Mouse (Mus musculus): ENCODE measurements around the gene Magt1.
"Not testable (repeated sequence)": the region's sequence is repeated elsewhere in the genome, so short reads cannot be mapped to it uniquely, and the experiment has no call there.

The Magt1 gene

DNA sequence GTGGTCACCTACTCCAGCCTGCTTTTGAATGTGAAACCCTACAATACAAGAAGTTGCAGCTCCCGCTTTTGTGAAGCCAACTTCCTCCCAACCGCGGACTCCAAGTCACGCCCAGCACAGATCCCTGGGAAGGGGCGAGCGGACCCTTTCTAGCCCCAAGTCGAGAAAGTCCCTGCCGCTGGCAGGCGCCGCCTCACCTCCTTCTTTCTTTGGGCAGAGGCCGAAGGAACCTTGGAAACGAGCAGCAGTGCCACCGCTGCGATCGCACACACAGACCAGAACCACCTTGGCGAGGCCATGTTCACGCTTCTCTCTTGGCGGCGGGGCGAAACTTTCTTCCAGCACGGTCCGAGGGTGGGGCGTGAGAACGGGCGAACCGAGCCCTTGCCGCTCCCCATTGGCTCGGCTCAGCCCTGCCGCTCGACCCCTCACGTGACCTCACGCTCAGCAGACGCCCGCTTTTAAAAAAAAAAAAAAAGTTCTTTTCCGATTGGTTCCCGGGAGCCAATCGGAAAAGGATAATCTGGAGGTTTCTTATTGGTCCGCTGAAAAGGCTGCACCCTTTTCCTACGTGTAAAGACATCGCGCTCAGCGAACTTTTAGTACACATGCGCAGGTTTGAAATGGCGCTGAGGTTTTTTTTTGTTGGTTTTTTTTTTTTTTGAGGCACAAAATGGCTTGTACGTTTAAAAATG is at the start of gene Magt1:
Gene Magt1 (minus strand): TSS at position 442 of the 695 bp plus-strand sequence.
- DNase-seq, result peak; percentile 91

DNA sequence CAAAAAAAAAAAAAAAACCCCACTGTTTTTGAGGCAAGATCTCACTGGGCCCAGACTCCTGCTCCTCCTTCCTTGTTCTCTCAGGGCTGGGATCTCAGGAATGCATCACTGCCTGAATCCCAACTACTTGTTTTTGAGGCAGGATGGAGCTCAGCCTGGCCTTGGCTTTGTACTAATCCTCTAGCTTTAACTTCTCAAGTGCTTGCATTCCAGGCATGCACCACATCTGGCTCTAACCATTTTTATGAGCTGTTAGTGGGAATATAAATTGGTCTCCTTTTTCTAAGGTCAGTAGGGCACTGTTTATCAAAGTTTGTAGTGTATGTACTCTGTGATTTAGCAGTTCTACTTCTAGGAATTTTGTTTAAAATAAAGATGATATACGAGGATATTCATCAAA is 36.5 kb upstream of the Magt1 start:
- peak; percentile 34 for DNase-seq

DNA sequence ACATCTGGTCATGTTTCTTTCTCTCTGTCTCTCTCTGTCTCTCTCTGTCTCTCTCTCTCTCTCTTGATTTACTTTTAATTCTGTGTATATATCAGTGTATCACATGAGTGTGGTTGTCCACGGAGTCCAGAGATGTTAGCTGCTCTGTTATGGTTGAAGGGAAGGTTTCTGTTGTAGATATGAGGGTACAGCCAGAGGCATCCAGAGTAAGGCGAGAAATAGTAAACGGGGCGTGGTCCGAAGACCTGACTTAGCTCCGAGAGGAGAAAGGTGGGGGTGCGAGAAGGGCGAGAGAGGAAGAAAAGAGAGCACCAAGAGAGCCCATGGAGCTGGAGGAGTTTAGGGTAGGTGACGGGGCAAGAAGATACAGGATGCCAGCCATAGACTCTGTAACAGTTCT is 34.2 kb upstream of the Magt1 start:
- no peak for DNase-seq

DNA sequence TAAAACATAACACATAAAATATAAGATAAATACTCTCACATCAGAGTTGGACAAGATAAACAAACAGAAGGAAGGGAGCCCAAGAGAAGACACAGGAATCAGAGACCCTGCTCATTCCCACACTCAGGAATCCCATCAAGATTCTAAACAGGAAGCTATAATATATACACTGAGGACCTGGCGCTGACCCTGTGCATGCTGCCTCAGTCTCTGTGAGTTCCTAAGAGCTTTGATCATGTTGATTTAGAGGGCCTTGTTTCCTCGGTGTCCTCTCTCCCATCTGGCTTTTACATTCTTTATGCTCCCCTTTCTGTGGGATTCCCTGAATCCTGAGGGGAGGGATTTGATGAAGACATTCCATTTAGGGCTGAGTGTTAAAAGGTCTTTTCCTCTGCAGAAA is 33.7 kb upstream of the Magt1 start:
- peak; percentile 51 for DNase-seq

DNA sequence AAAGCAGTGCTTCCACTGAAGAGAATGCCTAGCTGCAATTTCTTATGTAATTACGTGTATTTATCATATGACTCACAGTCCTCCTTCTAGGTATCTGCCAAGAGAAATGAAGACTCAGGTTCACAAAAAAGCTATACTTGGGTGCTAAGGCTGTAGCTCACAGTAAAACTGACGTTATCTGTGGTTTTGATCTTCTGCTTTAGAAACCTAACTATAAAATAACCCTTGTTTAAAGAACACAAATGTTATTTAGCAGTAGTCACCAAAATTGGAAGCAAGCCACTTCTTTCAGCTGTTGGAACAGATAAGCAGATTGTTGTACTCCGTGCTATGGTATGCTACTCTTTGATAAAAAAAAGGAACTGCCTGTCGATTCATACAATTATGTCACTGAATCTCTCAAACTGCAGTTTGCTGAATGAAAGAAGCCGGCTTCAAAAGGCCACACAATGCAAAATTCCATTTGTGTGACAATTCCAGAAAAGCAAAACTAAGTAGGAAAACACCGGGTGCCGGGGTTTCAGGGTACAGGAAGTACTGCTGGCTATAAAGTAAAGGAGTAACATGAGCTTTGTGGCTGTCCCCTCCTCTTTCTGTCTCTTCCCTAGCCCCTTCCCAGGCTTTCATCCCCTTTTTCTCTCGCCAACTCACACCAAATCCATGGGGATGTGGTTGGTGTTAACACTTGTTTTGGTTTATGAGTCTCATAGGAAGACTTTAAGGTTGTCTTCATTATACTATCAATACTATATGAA is 32.3 kb upstream of the Magt1 start:
- no peak for DNase-seq

DNA sequence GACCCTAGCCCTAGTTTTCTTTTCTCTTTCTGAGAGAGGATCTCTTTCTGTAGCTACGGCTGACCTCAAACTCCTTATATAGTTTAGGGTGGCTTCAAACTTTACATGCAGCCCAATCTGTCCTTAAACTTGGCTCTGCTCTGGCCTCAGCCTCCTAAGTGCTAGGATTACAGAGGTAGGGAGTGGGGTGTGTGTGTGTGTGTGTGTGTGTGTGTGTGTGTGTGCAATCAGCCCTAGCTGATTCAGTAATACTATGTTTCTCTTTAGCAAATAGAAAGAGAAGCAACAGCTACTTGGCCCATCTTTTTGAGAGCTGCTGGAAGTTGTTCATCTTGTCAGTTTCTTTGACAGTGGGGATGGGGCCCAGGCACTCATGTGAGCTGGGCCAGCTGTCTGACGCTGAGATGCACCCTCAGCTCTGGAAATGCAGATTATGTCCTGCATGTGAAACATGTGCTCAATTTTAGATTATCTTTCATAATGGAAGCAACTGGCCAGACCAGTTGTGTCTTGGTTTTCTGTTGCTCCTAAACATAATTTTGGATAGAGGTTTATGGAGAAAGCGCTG is 25.6 kb upstream of the Magt1 start:
- no peak for DNase-seq

DNA sequence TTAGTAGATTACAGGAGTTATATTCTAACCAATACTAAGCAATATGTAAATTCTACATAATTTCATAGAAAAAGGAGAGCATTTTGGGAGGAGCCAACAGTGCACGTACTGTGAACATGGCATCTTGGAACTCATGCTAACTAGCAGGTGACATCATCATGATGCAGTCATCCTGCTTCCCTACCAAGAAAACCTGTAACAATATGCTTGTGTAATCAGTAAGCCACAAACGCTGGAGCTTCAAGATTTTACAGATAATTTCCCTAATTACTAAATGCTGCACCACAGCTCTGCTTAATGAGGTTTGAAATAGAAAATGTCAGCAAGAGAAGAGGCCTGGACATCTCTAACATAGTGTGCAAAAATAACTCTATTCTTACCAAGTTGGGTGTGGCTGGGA is 24.0 kb upstream of the Magt1 start:
- DNase-seq, result no peak

DNA sequence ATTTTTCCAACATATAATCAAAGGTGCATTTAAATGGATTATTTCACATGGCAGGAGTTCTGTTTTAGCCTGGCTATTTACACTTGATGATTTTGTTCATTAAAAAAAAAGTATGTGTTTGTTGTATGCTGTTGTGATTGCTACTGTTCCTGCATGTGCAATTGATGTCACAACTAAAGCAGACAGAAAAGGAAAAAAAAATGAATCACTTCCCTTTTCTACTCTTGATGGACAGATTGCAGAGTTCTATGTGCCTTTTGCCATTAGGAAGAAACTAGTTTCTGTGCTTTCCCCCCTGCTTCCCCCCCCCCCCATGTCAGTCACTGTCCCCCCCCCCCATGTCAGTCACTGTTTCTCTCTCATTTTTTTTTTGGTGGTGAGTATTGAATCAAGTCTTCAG is 19.4 kb upstream of the Magt1 start:
- DNase-seq, result no peak

DNA sequence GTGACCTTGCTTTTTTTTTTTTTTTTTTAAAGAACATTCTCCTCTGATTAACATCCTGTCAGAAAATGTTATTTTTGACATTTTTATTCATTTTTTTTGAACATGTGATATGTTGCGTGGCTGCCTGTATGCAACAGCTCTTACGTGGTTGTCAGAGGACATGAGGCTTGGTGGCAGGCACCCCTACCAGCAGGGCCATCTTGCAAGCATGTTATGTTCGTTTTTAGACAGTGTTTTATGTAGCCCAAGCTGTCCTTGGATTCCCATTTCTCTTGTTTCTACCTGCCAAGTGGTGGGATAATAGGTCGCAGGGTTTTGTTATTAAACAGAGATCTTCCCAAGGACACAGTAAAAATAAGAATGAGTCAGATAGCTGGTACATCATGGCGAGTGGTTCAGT is 18.5 kb upstream of the Magt1 start:
- no peak for DNase-seq

DNA sequence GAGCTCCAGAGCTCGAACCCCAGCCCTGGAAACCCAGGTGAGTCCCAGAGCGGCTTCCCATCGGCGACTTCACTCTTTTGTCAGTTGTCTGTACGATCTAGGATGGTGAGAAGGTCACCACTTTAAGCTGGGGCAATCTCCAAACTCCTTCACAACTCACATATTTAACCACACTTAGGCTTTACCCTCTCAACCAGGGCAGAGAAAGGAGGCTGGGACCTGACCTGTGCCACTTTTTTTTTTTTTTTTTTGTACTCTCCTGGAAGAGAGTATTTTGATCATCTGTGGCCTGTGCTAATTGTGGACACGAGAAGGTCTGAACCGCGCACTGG is 15.6 kb upstream of the Magt1 start:
- no peak for DNase-seq

DNA sequence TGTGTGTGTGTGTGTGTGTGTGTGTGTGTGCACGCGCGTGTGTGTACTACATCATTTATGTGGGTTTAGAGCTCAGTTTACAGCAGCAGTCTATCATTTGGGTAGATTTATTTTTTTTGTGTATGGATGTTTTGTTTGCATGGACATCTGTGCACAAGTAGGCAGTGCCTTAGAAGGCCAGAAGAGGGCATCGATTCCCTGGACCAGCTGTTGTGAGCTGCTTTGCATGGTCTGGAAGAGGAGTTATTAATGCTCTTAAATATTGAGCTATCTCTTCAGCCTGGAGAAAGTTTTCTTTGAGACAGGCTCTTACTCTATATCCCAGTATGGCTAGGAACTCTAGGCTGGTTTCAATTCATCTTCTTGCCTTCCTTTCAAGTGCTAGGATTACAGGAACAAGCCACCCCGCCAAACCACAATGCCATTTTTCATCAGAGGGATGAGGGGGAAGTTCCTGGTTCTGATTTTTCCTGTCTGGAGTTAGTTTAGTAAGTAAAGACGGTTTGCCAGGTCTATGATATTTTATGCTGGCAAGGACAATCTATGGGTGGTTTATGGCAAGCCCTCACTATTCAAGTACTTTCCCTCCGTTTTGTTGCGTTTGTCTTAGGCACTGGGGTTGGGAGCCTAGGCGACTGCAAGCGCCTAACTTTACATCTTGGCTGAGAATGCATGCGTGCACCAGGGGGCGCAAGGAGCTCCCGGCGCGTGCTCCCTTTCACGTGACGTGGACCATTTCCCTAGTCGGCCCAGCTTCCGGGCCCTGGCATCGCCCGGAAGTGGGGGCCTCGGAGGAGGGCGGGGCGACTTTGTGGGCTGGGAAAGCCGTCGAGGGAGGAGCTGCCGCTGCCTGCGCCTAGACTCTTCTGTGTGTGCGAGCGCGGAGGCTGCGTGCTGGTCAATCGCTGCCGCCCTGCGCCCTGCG is 15.0 kb upstream of the Magt1 start, which contains the start of gene Atp7a:
Gene Atp7a (plus strand): TSS at position 859 of the 925 bp plus-strand sequence.
- peak; percentile 94 for DNase-seq

DNA sequence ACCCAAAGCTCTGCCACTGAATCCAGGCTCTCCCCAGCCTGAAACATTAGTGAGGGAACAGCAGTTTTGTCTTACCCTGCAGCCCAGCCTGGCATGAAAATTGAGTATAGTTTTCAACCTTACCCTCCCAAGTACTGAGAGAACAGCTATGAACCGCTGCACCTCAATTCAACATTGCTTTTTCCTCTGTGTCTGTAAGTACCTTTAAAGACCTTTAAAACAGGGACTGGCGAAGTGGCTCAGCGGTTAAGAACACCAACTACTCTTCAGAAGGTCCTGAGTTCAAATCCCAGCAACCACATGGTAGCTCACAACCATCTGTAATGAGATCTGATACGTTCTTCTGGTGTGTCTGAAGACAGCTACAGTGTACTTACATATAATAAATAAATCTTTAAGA is 5.8 kb upstream of the Magt1 start:
- no peak for DNase-seq

DNA sequence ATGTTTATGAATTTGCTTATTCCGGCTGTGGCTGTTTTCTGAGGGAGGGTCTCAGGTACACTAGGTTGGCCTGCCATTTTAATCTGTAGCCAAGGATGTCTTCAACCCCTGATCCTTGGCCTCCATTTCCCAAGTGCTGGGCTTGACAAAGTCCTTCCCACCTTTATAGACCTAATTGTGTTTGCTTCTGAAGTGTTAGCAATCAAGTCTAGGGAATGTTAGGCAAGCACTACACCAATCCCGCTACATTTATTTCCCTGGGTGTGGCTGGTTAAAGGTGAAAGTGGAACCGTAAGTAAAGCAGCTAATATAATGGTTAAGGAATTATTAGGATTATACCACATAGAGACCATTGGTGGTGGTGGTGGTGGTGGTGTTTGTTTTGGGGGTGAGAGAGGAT is 5.4 kb upstream of the Magt1 start:
- no peak for DNase-seq

DNA sequence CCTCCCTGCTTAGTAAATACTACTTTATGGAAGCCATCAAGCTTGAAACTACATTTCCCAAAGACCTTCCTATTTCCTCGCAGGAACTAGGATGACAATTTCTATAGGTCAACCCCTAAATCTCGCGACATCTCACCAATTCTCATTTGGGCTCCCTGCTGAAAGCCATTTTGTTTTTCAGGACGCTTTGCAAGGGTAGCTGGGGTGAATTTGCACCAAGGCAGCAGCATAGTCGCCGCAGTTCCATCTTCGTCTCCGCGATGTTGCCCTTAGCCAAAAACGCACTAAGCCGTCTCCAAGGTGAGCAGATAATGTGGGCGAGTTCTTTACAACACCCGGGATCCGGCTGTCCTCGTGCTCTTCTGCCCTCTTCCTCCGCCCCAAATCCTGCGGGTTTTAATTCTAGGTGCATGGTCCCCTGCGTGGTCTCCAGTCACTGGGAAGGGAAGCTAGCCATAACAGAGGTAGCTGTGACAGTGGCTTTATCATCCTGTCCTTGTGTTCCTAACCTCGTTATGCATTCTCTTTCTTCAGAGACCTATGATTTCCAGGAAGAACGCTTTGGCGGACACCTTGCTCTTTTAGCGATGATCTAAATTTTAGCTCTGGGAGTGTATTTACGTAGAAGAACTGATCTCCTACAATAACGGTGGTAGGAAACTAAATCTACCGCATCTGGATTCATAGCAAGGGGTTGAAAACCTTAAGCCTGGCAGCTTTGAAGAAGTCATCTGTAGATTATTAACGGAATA is 4.0 kb upstream of the Magt1 start, which contains the start of gene Cox7b:
Gene Cox7b (plus strand): TSS at position 130 of the 752 bp plus-strand sequence.
- peak; percentile 92 for DNase-seq

DNA sequence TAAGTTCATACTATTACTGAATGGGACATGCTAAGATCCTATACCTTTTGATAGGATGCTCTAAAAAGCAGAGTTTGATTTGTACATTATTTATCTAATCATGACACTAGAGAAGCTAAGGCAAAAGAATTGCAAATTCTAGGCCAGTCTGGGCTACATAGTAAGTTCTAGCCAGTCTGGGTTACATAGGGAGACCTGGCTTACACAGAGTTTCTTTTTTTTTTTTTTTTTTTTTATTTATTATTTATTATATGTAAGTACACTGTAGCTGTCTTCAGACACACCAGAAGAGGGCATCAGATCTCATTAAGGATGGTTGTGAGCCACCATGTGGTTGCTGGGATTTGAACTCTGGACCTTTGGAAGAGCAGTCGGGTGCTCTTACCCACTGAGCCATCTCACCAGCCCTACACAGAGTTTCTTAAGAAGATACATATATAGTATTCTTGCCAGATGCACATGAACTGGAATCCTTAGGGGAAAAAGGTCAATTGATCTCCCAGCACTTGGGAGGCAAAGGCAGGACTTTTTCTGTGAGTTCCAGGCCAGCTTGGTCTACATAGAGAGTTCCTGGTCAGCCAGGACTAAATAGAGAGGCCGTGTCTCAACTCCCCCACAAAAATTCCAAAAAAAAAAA is 3.2 kb upstream of the Magt1 start:
- DNase-seq, result not testable (repeated sequence)

DNA sequence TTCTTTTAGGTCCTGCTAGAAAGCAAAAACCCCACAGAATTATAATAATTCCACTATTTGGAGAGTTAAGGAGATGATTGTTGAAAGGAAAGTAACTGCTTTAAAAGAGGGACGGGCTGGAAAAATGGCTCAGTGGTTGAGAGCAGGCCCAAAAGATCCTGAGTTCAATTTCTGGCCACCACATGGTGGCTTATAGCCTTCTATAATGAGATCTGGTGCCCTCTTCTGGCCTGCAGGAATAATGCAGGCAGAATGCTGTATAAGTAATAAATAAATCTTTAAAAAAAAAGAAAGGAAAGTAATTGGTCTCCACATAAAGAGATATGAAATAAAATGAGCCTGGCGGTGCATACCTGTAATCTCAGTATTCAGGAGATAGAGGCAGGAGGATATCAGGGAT is 1.5 kb upstream of the Magt1 start:
- DNase-seq, result peak; percentile 63

DNA sequence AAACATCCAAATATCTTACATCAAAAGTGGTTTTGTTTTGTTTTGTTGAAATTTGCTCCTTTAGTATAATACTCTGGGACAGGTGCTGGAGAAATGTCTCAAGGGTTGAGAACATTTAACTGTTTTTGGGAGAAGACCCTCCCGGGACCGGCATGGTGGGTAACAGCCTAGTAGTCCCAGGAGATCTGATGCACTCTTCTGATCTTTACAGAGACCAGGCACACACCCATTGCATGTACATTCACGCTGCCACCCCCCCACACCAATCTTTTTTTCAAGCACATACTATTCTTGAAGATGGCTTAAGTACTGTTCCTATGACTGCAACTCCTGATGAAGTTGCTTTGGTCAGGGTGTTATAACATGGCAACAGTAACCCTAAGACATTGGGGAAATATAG is 853 bp upstream of the Magt1 start:
- DNase-seq, result no peak

DNA sequence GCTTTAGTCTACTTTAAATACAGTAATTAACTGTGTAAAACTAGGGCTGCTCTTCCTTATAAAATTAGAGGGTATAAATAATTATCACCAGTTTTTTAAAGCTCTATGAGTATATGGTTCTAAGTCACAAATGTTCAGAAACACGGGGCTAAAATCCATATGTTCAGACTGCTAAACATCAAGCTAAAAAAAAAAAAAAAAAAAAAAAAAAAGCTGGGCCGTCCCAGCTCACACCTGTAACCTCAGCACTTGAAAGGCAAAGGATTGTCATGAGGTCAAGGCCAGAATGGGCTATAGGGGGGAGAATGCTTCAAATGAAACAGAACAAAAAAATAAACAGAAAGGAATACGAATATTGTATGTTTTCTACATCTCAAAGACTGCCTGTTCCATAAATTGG is 944 bp downstream of the Magt1 start:
- DNase-seq, result no peak

DNA sequence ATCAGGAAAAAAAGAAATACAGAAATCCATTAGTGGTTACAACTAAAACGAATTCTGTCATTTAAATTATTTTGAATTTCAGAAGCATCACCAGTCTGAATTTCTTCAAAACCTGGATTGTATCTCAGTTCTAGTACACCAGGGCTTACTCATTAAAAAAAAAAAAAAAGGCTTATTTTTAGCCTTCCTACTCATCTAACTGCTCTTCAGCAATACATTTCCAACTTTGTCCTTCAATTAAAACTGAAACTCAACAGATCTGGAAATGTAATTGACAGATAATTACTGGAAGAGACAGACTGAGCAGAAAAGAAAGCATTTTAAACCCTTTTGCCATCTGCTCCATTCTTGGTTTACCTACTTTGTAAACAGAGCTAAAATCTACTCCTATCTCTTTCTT is 10.1 kb downstream of the Magt1 start:
- DNase-seq, result no peak

DNA sequence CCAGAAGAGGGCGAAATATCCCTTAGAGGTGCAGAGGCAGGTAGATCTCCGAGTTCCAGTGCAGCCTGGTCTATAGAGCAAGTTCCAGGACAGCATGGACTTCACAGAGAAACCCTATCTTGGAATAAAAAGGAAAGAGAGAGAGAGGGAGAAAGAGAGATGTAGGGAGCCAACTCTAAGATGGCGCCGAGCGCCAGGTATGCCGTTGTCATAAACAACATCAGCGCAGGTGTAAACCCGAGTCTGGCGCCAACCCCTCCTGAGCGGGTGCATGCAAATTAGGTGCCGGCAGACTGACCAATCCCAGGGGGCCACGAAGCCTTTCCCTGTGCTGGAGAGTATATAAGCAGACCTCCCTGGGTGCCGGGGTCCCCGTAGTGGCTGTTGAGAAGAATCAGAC is 54.6 kb downstream of the Magt1 start:
- not testable (repeated sequence) for DNase-seq

DNA sequence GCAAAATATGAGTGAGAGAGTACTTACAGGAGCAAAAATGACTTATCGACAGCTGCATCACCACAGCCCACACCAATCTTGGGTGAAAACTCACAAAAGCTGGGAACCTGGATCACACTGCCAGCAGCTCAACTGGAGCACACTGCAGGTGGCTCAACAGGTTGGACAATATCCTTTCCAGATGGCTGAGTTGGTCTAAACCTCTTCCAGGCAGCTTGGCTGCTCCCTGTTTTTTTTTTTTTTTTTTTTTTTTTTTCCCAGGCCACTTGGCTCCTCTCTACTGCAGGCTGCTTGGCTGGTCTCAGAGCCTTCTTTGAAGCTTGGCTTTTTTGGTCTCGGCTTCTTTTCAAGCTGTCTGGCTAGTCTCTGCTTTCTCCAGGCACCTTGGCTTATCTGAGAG is 57.7 kb downstream of the Magt1 start:
- no peak for DNase-seq

DNA sequence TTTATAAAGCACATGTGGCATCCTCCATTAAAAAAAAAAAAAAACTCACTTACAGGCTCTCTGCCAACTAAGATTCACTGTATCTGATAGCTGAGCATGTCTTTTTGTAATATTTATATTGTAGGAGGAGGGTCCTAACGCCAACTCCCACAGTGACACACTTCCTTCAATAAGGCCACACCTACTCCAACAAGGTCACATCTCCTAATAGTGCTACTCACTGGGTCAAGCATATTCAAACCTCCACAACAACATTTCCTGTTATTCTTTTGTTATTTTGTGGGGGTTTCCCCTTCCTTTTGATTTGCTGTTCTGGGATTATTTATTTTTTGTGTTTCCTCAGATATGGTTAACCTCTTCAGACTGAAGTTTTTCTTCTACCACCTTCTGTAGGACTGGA is 65.3 kb downstream of the Magt1 start:
- DNase-seq, result no peak

All from embryo, embryonic 11 days (tissue).